Mouse (Mus musculus) right cerebral cortex, adult 18-20 months (tissue): ENCODE measurements around the gene Ptprcap.

Experiments
- DNase-seq: peaks from one replicate; pipeline ENCODE4 v3.0.0; 2022; ENCODE audit warnings: mixed read lengths

Ptprcap gene

DNA sequence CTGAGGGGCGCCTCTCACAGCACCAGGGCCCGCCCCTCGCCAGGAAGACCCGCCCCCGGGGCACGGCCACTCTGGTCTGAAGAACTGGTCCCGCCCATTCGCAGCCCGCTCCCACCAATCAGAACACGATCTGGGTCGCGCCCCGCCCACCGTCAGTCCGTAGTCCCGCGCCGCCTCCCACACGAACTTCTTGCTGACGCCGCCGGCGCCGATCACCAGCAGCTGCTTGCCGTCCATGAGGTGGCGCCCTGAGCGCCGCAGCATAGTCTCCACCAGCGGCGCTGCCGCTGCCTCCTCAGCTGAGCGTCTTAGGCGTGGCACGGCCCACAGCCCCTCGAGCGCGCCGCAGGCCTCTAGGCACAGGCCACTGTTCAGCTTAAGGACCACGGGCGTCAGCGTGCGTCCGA, 16.0 kb downstream of the Ptprcap start:
- DNase-seq, result peak; percentile 100

DNA sequence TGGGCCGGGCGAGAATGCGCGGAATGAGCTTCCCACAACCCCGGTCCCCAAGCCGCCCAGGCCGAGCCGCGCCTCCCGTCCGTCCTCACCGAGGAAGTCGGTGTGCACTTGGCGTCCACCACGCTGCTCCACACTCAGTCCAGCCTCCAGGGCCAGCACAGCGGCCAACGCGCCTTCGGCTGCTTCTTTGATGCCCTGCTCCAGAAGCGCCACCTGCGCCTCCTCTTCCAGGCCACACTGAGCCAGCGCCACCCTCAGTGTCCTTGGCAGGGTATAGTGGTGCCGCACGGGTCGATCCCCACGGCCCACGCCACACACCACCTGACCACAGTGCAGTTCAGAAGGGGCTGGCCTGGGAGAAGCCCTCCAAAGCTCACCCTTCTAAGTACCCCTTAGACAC, 16.4 kb downstream of the Ptprcap start:
- DNase-seq, result no peak

DNA sequence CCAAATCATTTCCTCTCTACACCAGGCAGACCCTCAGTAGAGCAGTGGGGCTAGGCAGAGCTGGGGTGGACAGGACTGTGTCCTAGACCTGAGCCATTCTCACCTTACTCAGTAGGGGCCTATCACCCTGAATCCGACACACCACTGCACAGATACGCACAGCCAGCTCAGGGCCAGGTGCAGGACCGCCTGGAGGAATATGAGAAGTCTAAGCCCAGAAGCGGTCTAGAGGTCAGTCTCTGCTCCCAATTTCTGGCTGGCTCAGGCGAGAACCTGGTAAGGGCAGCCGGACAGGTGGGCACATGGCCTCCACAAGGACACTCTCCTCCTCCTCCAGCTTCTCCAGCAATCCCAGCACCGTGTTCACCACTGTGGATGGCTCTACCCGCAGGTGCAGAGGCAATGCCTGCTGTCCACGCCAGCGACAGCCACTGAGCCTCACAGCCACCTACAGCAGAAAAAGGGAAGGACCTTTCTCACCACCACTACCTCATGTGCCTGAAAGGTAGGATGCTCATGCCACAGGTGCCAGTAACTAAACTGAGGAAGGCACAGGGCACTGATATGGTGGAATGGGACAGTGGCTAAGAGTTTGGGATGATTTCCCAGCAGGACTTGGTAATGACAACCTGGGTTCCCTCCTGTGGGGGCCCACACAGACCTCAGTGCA, 17.5 kb downstream of the Ptprcap start:
- DNase-seq, result no peak

DNA sequence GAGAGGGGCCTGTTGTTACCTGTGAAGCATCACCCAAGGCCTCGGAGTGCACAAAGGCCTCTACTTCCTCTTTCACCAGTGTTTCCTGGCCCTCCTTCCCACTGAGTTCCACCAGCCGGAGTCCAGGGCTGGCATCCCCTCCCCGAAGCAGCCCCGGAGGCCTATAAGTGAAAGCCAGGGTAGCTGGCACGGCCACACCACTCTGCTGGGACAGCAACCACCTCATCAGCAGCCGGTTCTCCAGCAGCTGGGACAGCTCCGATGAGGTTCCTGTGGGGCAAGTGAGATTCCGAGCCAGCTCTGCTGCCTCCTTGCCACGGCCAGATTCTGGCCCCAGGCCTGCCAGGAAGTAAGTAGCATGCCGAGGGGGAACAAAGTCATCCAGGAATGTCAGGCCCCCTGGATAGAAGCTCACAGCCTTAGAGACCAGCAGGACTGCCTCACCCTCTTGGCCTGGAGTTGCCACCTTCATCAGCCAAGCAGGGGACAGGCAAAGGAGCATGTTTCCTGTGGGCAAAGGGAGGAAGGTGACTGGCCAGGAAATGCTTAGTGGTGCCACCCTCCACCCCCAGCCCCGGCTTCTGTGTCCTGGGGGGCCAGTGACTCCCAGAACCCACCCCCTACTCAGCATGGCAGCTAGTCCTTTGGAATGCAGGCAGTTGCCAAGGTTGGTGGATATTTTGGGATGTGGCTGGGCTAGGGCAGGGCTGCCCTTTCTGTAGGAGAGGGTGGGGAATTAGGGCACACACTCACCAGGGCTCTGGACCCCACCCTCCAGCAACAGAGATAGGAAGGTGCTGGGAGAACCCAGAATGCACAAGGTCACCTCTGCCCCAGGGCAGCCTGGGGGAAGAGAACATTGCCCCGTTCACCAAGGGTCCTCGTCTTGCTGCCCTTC, 18.2 kb downstream of the Ptprcap start:
- no peak for DNase-seq

DNA sequence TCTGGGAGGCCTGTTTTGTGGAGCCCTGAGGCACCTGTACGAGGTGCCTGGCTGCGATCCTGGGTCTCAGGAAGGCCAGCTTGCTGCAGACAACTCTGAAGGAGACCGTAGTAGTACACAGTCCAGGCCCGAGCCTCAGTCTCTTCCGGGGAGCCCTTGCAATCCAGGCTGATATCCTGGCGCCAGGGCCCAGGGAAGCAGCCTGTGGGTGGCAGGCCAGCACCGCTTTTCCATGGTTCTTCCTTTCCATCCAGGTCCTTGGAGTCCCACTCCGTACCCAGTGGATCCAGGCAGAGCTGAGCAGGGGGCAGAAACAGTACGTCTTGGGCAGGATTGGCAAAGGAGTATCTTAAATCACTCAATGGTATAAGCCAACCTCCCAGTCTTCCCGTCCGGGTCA, 19.5 kb downstream of the Ptprcap start:
- DNase-seq, result no peak

DNA sequence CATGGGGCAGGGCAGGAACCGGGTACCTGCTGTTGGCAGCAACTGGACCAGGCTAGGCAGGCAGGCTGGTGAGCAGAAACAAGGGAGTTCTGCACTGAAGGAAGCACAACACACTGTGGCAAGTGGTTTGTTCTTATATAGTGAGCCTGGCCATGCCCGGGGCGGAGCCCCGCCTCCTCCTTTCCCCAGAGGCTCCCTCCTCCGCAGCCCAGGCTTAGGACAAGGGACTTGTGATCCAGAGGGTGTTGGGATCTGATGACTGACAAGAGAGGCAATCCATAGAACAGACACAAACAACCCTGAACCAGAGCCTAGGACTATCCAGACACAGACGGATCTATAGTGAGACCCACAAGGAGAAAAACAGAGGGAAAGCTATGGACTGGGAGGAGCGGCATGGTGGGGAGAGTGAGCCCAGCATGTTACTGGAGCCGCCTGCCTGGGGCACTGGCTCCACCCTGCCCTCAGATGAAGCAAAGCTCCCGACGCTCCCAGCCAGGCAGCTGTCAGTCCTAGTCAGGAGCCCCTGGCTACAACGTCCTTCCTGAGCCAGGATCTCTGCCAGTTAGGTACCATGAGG, 22.1 kb downstream of the Ptprcap start, which contains the start of gene Carns1:
TSS of gene Carns1 (minus strand) at position 112 of the 580 bp plus-strand sequence.
- DNase-seq, result peak; percentile 44

DNA sequence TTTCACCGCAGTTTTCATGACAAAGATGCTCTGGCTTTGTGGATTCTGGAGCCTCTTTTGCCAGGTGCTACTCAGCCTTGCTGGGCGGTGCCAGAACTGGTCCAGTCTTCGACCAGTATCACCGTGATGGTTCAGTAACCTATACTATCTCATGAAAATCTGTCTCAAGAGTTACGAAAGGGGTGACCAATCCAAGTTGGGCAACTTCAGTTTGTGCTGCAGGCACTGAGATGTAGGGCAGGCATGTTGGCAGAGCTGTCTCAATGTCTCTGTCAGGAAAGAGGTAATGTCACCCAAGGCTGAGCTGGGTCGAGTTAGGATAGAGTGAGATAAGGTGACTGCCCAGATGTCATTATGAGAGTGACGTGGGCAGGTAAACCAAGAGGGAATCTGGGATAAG, 27.0 kb downstream of the Ptprcap start:
- DNase-seq, result no peak

DNA sequence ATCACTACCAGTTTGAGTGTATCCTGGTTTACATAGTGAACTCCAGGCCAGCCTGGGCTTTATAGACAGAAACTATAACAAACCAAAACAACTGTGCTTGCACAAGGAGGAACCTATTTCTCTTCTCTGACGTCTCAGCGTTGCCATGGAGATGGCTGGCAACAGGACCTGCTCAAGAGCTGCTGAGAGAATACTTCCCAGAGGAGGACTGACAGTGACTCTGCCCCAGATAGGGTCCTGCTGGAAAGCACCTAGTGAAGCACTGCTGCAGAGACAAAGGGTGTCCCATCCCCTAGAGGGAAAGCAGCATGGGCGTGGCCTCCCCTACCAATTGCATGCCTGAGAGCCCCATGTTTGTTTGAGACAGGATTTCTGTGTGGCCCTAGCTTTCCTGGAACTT, 28.5 kb downstream of the Ptprcap start:
- peak; percentile 82 for DNase-seq

DNA sequence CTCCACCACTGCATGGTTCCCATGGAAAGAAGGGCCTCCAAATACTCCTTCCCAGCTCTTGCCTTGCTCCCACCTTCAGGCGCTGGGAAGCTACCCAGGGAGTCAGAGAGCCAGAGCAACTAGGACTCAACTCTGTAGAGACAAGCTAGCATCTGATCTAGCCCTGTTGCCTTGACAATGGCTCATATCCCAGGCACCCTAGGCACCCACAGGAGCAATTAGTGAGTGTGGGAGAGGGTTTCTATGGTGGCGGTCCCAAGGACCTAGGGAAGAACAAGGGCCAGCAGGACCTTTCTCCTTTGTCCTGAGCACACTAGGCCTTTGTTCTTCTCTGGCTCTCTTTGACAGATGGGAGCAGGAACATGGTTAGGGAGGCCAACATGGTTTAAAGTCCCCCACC, 30.3 kb downstream of the Ptprcap start:
- no peak for DNase-seq

DNA sequence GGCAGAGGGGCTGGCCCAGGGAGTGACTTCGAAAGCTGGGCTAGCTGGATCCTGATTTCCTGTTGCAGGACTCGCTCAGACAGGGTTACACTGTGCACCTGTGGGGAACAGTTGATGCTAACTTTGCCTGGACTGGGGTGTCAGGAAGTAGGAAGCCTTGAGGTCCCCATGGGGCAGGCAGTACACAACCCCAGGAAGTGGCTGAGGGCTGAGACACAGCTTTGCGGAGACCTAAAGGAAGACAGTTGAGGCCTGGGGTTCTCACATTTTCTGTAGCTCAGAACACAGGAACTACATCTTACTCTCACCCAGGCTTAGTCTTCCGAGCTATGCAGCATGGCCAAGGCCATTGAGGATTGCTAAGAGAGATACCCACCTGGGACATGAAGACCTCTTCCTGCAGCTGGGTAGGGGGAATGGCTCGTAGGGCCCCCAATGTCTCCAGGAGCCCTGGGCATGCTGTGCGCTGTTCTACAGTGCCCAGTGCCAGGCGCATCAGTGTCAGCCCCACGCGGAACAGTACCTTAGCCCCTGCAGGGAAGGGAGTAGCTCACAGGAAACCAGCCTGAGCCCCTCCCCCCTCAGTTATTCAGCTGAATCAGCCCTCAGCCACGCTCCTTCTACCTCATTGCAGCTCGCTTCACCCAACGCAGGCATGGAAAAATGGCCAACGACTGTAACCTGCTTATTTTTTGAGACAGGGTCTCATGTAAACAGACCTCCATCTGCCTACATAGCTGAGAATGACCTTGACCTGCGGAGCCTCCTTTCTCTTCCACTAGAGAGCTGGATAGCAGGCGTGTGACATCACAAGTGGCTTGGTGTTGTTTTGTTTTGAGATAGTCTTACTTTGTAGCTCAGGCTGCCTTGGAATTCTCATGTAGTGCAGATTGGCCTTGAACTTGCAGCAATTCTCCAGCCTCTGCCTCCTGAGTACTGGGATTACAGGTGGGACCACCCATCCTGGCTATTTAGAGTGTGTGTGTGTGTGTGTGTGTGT, 31.9 kb downstream of the Ptprcap start:
- no peak for DNase-seq

DNA sequence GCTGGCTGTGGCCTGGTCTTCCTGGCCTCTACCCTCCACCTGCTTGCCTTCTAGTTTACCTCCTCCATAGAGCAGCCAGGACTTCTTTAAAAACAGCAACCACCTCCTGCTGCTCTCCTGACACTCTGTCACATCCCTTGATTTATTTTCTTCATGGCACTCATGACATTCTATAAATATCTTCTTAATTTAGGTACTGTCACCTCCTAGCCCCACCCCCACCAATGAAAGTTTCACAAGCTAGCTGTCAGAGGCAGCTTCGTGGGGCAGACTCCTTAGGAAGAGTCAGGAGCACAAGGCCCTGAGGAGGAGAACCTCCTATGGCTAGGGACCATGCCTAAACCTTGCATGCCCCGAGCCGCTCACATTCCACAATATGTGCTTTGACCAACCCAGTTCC, 33.9 kb downstream of the Ptprcap start:
- no peak for DNase-seq

DNA sequence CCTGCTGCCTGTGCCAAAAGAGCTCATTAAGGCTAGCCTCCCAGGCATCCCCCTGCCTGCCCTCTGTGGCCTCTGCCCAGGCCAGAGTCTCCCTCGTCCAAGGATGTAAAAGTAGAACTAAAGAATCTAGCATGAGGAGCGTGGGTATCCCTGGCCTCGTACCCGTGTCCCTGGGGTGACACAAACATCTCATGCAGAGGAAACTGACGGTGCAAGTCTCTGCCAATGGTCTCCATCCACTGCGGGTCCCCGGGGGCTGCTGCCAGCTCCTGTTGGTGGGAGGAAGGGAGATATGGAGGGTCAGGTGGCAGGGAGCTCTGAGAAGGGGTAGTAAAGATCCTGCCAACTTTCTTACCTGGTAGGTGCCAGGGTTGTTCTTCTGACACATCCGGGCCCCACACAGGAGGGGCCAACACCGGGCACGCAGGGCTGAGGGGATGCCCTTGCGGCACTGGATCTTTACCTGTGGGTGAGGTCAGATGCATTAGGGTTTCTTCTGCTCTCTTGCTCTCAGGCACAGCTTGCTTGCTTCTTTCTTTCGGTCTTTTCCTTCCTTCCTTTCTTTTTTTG, 35.7 kb downstream of the Ptprcap start:
- DNase-seq, result no peak

DNA sequence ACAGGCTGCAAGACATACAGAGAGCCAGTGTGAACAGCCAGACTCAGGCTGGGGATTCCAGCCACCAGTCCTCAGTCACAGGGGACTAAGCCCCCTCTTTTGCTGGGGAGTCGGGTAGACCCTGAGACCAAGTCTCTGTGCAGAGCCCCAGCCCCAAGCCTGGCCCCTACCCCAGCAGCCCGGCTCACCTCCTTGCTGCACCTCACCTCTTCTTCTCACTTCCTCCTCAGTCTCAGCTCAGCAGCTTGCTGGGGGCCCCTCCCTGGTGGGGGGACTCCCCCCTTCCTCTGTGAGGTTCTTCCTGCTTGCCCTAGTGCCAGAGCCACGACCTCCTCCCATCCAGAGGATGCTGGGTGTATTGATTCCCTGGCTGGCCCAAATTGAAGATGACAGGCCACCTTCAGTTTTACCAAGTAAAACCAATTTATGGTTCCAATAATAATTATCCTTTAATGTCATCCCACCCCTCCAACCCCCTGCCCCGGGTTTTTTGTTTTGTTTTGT, 37.5 kb downstream of the Ptprcap start, which contains the start of gene Tbc1d10c:
TSS of gene Tbc1d10c (minus strand) at position 454 of the 504 bp plus-strand sequence.
- no peak for DNase-seq

DNA sequence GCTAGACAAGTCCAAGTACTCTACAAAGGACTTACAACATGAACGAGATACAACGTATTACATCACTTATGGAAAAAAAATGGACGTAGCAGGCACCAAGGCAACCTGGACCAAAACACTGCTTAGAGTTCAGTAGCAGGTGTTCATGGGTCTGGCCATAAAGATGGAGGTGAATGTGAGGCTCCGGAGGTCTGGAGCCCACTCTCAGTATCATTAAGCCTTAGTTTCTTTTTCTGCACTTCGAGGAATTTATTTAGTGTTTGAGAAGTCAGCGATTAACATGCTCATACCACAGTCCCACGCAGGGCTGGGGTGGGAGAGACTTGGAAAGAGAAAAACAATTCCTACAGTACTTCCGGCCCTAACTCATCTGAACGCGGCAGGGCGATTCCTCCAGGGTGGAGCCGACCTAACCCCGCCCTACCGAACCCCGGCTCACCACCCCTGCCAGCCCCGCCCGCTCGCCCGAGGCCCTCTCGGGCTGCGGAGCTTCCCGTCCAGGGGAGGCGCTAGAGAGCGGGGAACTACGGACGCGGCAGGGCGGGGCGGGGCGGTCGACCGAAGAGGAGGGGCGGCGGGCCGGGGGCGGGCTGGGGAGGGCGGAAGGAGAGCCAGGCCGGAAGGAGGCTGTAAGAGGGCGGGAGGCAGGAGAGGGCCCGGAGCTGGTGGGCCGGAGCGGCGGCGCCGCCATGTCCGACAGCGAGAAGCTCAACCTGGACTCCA, 38.3 kb downstream of the Ptprcap start, which contains the start of gene Ppp1ca:
TSS of gene Ppp1ca (plus strand) at position 538 of the 723 bp plus-strand sequence.
- peak; percentile 94 for DNase-seq

DNA sequence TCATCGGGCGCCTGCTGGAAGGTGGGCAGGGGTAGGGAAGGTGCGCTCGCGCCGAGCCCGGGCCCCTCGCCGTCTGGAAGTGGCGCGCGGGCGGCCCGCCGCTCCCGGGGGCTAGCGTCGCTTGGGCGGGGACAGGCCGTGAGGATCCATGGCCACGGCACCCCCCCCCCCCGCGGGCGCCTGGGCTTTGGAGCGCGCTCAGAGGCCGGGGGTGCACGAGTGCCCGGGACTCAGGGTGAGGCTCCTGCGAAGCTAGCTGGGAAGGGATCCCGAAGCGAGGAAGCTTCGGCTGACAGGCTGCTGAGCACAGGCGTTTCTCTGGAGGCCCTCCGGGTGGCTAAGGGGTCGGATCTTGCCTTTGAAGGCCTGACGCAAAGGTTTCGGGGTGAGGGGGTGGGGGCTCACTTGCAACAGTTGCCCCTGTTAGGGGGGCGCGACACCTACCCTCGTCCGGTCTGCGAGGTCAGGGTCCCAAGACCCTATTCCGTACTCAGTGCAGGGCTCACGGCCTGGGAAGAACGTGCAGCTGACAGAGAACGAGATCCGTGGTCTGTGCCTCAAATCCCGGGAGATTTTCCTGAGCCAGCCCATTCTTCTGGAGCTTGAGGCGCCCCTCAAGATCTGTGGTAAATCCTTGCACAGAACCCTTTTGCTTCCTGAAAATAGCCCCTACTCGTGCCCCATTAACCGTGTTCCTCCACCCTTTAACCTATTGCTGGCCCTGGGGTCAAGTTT, 39.0 kb downstream of the Ptprcap start:
- no peak for DNase-seq

DNA sequence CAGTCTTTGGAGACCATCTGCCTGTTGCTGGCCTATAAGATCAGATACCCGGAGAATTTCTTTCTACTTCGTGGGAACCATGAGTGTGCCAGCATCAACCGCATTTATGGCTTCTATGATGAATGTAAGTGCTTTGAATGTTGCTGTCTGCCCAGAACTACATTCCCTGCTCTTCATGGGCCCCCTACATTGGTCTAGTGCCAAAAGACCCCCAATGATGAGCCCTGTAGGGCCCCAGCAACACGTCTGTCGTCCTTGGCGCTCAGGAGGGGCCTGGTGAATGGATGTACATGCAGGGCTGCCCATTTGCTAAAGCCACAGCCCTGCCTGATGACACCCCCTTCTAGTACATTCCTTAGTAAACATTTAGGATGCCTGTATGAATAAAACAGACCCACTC, 39.7 kb downstream of the Ptprcap start:
- no peak for DNase-seq

DNA sequence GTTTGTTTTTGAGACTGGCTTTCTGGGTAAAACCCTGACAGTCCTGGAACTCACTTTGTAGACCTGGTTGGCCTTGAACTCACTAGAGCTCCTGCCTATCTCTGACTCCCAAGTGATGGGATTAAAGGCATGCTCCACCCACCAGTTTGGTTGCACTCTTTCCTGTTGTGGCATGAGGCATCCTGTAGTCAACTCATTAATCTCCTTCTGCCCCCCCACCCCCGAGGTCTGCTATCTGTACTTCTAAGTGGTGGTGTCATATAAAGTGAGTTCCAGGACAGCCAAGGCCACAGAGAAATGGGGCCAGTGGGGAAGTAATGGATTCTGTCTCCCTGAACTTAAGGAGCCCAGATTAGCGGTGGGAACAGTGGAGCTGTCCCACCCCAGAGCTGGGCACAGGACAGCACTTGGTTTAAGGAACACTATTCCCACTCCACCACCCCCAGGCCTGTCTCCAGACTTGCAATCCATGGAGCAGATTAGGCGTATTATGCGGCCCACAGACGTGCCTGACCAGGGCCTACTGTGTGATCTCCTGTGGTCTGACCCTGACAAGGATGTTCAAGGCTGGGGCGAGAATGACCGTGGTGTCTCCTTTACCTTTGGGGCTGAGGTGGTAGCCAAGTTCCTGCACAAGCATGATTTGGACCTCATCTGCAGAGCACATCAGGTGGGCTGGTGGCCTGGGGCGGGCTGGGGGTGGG, 40.8 kb downstream of the Ptprcap start:
- DNase-seq, result no peak

DNA sequence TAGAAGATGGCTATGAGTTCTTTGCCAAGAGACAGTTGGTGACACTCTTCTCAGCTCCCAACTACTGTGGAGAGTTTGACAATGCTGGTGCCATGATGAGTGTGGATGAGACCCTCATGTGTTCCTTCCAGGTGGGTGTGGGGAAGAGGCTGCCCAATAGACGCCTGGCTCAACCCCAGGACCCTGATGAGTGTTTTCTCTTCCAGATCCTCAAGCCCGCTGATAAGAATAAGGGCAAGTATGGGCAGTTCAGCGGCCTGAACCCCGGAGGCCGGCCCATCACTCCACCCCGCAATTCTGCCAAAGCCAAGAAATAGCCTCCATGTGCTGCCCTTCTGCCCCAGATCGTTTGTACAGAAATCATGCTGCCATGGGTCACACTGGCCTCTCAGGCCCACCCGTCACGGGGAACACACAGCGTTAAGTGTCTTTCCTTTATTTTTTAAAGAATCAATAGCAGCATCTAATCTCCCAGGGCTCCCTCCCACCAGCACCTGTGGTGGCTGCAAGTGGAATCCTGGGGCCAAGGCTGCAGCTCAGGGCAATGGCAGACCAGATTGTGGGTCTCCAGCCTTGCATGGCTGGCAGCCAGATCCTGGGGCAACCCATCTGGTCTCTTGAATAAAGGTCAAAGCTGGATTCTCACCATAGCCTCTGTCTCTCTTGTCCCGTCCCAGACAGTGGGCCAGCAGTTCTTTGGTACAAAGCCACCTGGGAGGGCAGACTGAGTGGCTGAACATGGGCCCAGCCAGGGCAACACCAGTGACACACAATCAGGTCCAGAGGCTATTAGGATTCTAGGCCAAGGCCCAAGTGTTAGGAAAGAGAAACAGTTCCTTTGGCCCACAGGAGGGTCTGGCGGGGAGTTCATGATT, 41.6 kb downstream of the Ptprcap start:
- no peak for DNase-seq

DNA sequence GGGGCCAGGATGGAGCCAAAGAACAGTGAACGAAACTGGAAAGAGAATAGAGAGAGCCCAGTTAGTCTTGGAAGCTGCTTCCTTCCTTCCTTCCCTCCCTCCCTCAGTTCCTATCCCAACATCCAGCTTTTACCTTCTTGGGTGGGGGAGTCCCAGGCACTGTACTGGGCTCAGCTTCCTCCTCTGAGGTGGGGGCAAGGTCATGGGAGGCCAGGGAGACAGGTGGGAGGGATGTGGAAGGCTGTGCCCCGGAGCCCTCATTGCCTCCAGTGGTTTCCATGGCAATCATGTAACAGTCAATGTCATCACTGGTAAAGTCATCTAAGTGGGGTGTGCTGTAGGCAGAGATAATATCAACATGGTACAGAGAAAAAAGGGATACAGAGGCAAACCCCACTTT, 42.6 kb downstream of the Ptprcap start:
- DNase-seq, result no peak
